Mouse (Mus musculus) cerebellum, adult 8-10 months (tissue): Measurements from ENCODE around the gene Dgkz.

Source experiments
- DNase-seq: peaks from one replicate; pipeline ENCODE4 v3.0.0; 2022

The Dgkz gene

DNA sequence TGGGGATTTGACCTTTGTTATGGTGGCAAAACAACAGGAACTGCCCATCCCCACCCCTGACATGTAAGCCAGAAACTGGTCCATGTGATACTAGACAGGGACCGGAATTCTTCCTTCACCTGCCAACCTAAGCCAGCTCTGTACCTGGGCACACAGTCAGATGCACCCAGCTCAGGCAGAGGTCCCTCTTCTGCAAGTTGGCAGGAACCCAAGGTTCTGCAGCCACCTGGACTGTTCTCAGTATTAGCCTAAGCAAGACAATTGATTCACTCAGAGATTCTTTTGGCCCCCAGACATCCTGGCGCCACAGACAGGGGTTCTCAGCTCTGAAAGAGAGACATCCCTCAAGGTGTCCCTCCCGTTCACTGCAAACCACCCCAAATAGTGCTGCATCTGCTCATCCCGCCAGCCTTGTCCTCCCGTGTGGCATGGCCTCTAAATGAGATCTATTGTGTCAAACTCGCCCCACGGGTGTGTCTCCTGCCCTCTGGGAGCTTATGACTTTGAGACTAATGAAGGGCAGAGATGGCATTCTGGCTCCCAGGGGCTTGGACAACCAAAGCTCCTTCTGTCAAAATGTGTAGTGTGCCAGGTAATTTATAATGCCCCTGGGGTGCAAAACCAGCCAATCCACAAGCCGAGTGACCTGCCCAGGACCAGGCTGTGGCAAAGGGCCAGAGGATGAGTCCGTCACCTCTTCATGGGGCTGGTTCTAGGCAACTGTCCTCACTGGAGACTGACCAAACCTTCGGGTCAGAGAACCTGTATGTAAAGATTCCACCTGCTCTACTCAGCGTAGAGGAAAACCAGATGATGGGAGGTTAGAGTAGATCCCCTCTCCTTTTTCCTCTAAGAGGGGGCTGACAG lies 15.9 kb downstream of the Dgkz start:
- DNase-seq: peak; percentile 82

- DNase-seq: peak; percentile 61
These were observed 16.8 kb downstream of the Dgkz start for GRCm38 (mm10) chr2:91958701-91959457.

DNA sequence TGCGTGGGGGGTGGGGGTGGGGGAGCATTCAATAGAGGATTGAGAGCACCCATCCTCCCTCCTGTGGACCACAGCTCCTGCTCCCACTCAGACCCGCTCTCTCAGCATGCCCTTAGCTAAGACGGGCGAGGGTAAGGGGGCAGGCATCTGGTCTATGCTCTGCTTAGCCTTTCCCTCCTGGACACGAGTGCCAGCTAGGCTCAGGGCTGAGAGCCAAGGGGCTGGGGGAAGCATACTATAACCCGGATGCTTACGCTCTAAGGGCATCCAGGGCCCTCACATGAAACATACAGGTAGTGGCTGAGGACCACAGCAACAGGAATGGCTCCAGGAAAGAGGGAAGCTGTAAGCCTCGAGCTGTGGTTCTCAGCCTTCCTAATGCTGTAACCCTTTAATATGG lies 17.6 kb downstream of the Dgkz start:
- DNase-seq: no peak

DNA sequence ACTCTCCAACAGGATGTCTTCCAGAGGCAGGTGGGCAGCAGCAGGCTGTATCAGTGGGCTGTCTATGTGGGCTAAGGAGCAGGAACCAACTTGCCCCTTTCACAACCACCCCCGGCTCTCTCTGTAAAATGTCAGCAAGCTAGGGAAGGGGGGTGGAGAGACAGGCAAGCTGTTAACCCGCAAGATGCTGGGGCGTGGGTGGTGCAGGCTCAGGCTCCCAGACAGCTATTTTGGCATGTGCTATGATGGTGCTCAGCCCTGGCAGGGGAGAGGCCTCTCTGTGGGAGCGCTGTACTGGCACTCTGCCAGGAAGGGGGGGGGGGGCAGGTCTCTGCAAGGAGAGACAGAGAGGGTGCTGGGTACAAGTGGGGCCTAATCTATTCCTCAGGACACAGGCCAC lies 18.6 kb downstream of the Dgkz start:
- DNase-seq: no peak

DNA sequence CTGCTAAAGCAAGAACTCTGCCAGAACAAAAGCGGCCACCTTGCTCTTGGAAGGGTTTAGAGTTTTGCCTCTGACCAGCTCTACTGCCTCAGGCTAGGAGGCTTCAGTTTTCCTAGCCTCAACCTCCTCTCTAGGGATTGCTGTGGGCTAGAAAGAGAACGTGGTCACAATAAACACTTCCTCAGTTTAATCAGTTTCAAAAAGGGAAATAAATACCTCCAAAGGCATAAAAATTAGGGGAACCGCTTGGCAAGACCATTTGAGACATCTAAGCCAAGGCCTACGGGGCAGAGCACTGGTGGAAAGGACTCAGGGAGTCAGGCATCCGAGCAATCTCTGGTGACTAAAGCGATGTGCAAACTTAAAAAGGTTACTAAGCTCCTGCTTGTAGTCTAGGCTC lies 19.8 kb downstream of the Dgkz start:
- DNase-seq: no peak

- no peak for DNase-seq
These were observed 20.5 kb downstream of the Dgkz start for GRCm38 (mm10) chr2:91955121-91955591.

GRCm38 (mm10) chr2:91953825-91954224 lies 21.8 kb downstream of the Dgkz start:
- DNase-seq: no peak

DNA sequence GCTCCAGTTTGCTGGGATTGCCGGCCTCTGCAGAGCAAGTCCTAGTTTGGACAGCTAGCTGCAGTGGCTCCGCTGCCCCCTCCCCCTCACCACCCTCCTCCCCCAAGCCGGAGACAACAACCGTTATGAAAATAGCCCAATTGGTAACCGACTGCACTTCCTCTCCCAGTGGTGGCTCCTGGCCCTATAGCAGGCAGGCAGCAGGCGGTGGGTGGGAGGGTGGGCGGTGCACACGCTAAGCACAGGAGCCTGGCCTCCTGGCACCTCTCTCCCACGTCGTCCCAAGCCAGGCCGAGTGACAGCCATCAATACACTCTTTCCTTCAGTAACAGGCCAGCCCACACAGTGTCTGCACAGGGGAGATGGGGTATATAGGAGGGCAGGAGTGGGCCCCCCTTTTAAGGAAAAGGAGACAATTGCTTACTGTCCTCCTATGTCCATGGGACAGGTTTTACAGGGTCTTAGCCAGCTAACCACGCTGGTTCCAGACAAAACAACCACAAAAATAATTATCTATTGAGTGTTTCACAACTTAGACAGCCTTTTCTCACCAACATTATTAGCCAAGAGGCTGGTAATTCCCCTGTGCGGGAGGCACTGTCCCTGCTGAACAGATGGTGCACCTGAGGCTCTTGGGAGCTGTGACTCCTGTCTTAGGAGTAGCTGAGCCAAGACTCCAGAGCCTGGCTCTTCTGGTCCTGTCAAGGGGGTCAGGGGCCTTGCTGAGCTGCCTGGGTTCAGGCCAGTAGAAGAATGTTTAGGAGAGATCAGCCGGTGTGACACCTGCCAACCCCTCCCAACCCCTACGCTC lies 25.2 kb downstream of the Dgkz start:
- DNase-seq: peak; percentile 75

DNA sequence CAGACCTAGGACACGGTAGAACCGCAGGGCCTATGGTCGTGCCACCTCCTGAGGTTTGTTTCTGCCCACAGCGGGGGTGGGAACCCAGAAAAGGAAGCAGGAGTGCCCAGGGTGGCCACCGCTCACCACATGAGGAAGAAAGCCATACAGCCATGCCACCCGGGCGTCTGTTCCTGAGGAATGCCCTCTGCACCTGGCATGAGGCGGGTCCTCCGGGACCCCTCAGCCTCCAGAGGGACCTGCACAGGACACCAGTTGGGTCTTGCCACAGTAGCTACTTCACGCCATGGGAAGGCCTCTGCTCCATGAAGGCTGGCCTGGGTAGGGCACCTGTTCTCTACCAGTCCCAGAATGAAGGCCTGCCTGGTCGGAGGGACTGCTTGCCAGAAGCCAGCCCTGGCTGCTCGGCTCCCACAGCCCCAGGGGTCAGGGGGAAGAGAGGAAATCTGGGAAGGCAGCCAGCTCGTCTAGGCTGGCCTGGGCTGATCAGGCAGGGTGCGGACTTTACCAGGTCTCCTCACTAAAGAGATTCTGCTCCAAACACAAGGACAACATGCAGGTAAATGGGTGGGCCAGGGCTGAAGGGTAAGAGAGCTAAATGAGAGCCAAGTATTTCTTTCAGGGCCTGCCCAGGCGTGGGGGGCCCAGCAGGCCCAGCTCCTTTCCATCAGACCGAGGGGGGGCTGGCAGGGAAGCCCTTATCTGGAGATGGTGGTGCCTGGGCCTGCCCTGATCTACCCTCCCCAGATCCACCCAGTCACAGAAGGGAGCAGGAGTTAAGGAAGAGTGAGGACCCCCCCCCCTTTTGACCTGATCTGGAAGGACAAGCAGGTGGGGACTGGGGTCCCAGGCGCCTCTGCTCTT lies 26.0 kb downstream of the Dgkz start:
- peak; percentile 73 for DNase-seq

- DNase-seq: peak; percentile 62
These were observed 26.8 kb downstream of the Dgkz start for GRCm38 (mm10) chr2:91948792-91949241.

DNA sequence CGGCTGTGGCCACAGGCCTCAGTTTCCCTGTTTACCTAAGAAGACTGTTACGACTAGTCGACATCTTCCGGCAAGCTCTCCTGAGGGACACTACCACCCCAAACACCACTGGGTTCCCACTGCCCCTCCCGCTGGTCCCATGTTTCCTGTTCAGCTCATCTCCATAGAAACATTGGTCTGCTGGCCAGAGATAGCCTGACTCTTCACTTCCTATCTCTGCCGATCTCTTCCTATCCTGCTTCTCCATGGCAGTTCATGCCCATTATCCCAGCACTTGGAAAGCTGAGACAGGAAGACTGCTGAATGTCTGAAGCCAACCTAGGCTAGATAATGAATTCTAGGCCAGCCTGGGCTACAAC lies 27.5 kb downstream of the Dgkz start:
- no peak for DNase-seq

DNA sequence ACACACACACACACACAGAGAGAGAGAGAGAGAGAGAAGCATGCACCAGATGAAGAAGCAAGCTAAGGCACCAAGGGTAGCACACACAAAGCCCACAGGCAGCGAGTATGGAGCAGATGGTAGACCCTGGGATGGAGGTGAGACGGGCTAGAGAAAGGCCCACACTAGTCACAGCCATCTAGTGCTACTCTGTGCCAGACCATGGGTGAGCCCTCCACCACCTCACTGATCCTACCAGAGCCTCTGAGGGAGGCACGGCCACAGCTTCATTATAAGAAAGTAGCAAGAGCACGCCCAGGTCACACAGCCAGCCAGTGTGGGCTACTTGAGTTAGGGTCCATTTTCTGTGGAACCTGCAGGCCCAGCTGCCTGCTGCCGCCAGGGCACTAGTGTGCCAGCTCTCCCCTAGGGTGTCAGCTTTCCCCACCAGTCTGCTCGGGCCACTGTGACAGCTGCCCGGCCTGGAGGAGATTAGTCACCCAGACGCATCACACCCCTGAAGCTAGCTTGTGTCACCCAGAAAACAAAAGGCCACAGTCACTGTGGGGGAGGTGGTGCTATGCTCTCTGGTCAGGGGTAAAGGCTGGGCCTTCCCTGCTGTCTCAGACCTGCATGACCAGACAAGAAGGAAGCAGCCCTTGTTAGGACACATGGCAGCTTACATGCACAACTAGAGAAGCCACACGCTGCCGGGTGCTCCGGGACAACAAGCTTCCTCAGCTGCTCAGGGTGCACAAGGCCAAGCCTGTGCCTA lies 28.1 kb downstream of the Dgkz start:
- no peak for DNase-seq

- DNase-seq: peak; percentile 59
These were observed 28.8 kb downstream of the Dgkz start for GRCm38 (mm10) chr2:91946836-91947235.

GRCm38 (mm10) chr2:91945483-91945882 lies 30.2 kb downstream of the Dgkz start, which contains the start of gene Gm9821:
Gm9821 (plus strand) TSS chr2:91945703.
- DNase-seq: no peak

DNA sequence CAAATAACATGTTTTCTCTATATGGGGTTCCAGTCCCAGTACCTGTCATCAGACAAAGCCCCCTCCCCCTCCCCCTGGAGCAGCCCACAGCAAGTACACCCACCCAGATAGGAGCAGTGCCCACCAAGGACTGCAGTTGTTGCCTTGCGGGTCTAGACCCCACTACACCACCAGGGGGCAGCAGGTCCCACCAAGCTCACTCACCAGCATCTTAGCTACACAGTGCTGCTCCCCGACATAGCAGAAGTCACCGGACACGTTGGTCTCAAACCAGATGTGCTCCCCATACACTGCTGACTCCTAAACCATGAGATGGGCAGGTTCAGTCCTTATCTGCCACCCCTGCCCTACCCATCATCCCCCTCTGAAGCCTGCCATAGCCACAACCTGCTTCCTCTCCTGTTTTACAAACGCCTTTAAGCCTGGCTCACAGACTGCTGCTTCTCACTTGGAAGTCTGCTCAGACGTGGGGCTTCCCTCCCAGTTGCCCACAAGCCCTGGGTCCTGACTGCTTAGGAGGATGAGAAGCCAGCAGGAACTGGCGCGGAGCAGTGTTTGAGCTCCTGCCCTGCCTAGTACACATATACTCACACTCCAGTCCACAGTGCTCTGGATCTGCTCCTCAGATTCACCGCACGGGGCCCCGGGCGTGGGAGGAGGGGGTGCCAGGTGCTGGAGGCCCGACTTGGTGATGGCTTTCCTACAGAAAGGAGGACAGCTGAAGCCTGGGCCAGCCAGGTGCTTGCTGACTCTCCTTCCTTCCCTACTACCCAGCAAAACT lies 31.3 kb downstream of the Dgkz start:
- peak; percentile 86 for DNase-seq

DNA sequence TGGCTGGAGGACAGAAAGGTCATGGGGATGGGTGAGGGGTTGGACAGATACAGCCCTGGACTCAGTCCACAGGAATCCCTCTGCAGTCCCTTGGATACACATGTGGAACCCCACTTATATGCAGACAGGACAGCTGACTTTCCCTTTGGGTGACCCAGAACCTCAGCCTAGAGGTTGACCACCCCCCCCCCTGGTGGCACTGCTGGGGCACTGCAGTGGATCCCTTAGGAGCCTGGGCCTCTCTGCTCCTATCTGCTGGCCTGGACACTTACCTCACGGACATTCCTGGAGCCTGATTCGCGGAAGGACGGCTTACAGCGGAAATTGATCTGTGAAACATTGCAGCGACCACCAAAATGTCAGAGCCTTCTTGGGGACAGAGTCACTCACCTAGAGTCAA lies 33.3 kb downstream of the Dgkz start:
- no peak for DNase-seq

- DNase-seq: peak; percentile 19
These were observed 36.2 kb downstream of the Dgkz start for GRCm38 (mm10) chr2:91939303-91939935.

DNA sequence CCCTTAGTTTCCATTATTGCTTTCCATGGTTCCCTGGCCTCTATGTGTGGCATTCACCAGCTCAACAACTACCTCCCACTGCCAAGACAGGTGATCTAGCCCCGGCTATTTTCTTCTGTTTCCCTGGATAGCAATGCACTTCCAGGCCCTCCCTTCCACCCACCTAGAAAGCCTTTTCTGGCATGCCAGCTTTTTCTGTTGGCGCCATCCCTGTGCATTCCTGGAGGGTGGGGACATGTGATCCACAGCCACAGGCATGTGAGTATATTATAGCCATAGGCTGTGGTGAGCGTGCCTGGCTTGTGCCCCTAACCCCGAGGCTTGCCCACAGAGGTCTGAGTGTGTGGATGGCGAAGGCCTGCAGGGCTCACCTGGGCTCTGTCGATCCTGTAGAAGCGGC lies 39.5 kb downstream of the Dgkz start:
- DNase-seq: peak; percentile 24

GRCm38 (mm10) chr2:91934826-91935525 lies 40.7 kb downstream of the Dgkz start:
- peak; percentile 62 for DNase-seq
